Mouse (Mus musculus): ENCODE measurements around the gene Fam216a. TPM values are rescaled to one million over a fixed set of nuclear protein-coding genes. Genes with fewer than 3 reads are reported as not detected.

The Fam216a gene
- total and polyA plus RNA-seq, 3 experiments, result 68.9 to 100 TPM; not detected in 1

DNA sequence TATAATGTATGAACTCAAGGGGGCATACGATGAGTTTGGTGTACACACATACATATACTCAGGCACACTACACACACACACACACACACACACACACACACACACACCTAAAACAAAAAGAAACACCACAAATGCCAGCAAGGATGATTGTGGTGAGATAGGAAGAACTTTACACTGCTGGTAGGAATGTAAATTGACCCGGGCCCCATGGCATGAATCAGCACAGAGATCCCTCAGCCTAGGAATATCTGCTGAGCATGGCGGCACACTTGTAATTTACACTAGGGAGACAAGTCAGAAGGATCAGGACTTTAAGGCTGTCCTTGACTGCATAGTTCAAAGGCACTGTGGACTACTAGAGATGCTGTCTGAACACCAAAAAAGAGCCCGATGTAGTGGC, 41.9 kb downstream of the Fam216a start:
- Histone ChIP-seq H3K79me2 (ENCODE audit: control insufficient read depth, insufficient read depth, low read length, poor library complexity) (no peaks in the 10 kb centered on the region), H3K9ac (ENCODE audit: control insufficient read depth, low read depth, low read length, poor library complexity, severe bottlenecking) (no peak overlapping the region), H3K4me3 (ENCODE audit: control insufficient read depth in 1 of 2, insufficient read depth in 1 of 2, low read depth in 2 of 2, low read length in 2 of 2) (no peak overlapping the region), H3K4me1 (ENCODE audit: control insufficient read depth in 1 of 2, insufficient read depth in 2 of 2, low read length in 2 of 2) (no peaks in the 10 kb centered on the region), H3K36me3 (ENCODE audit: control insufficient read depth in 1 of 2, insufficient read depth in 2 of 2, low read length in 2 of 2) (no peaks in the 10 kb centered on the region; a peak in 1 of 4 replicates), H3K9me3 (replicated peaks; ENCODE audit: insufficient read depth, low read length) (no peaks in the 10 kb centered on the region), H3K27me3 (ENCODE audit: control insufficient read depth in 1 of 2, insufficient read depth in 2 of 2, low read length in 2 of 2) (no peaks in the 10 kb centered on the region), H3K27ac (ENCODE audit: control insufficient read depth, low read depth, low read length) (no peak overlapping the region)
- TF ChIP-seq POLR2A (IDR thresholded peaks at IDR 0.05; ENCODE audit: control insufficient read depth in 1 of 2, insufficient read depth in 1 of 2, low read depth in 1 of 2, low read length in 2 of 2, poor library complexity in 1 of 2), result no peak
- no peak for TF ChIP-seq RAD21 (IDR thresholded peaks at IDR 0.05; ENCODE audit: low read depth, low read length)
- no peak for TF ChIP-seq EP300 (IDR thresholded peaks at IDR 0.05; ENCODE audit: low read depth in 1 of 2, low read length in 2 of 2)
- no peak for TF ChIP-seq BHLHE40 (IDR thresholded peaks at IDR 0.05; ENCODE audit: borderline replicate concordance, low read depth, low read length)
- no peak for TF ChIP-seq SMC3 (IDR thresholded peaks at IDR 0.05; ENCODE audit: low read depth, low read length)
- TF ChIP-seq TBP (IDR thresholded peaks at IDR 0.05; ENCODE audit: low read depth, low read length), result no peak
- no peak for TF ChIP-seq SIN3A (IDR thresholded peaks at IDR 0.05; ENCODE audit: low read length)
- no peak for TF ChIP-seq NELFE (IDR thresholded peaks at IDR 0.05; ENCODE audit: low read depth, low read length)
- TF ChIP-seq ZC3H11A (IDR thresholded peaks at IDR 0.05; ENCODE audit: low read depth, low read length), result no peak
- no peak for TF ChIP-seq MYC (IDR thresholded peaks at IDR 0.05; ENCODE audit: low read depth, low read length)
- no peak for TF ChIP-seq RCOR1 (IDR thresholded peaks at IDR 0.05; ENCODE audit: low read depth, low read length)
- TF ChIP-seq UBTF (IDR thresholded peaks at IDR 0.05; ENCODE audit: borderline replicate concordance, insufficient read depth, low read depth, low read length), result no peak
- no peak for TF ChIP-seq ETS1 (IDR thresholded peaks at IDR 0.05; ENCODE audit: low read depth, low read length)
- no peak for TF ChIP-seq ZNF384 (IDR thresholded peaks at IDR 0.05; ENCODE audit: low read depth, low read length)
- TF ChIP-seq ZMIZ1 (IDR thresholded peaks at IDR 0.05; ENCODE audit: low read depth, low read length), result no peak
- TF ChIP-seq MYB (IDR thresholded peaks at IDR 0.05; ENCODE audit: low read depth, low read length), result no peak
- DNase-seq (ENCODE audit: low read depth, low spot score), result no peak

DNA sequence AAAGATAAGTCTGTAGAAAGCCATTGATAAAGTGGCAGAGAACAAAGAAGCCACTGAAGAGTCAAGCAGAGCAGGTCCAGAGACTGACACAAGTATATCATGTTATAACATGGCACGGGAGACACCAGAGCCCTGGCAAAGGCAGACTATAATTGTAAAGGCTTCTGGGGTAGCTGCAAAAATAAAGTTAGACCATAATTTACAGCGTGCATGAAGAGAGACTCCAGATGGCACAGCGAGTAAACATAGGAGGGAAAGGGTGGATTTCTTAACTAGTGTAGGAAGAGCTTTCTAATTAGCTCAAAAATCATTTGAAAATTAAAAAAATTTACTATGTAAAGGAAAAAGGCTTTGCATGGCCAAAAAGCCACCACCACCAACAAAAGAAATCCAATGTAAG, 44.9 kb downstream of the Fam216a start:
- no peak overlapping the region for H3K4me3 ChIP-seq (ENCODE audit: control insufficient read depth in 1 of 2, insufficient read depth in 1 of 2, low read depth in 2 of 2, low read length in 2 of 2)
- no peak overlapping the region for H3K9ac ChIP-seq (ENCODE audit: control insufficient read depth, low read depth, low read length, poor library complexity, severe bottlenecking)
- peaks cover 0 to 4% of the 10 kb centered on the region in 2 experiments; a peak in 2 of 4 replicates for H3K36me3 ChIP-seq (ENCODE audit: control insufficient read depth in 1 of 2, insufficient read depth in 2 of 2, low read length in 2 of 2)

More for the DNA sequence above, 44.9 kb downstream of the Fam216a start:
- Histone ChIP-seq H3K27me3 (ENCODE audit: control insufficient read depth in 1 of 2, insufficient read depth in 2 of 2, low read length in 2 of 2) (no peaks in the 10 kb centered on the region), H3K4me1 (ENCODE audit: control insufficient read depth in 1 of 2, insufficient read depth in 2 of 2, low read length in 2 of 2) (no peaks in the 10 kb centered on the region), H3K27ac (ENCODE audit: control insufficient read depth, low read depth, low read length) (no peak overlapping the region), H3K9me3 (replicated peaks; ENCODE audit: insufficient read depth, low read length) (no peaks in the 10 kb centered on the region), H3K79me2 (ENCODE audit: control insufficient read depth, insufficient read depth, low read length, poor library complexity) (no peaks in the 10 kb centered on the region)
- DNase-seq (ENCODE audit: low read depth, low spot score), result no peak
- TF ChIP-seq GATA1 (IDR thresholded peaks at IDR 0.05; ENCODE audit: low read depth, low read length) (no peak), RCOR1 (IDR thresholded peaks at IDR 0.05; ENCODE audit: low read depth, low read length) (no peak), GABPA (IDR thresholded peaks at IDR 0.05; ENCODE audit: low read depth, low read length) (no peak)
